Mouse (Mus musculus): Measurements from ENCODE around the gene Tap1.
A peak's percentile ranks its signal among the peaks of the same experiment; 100 is the strongest.
"Not testable (repeated sequence)": the region's sequence is repeated elsewhere in the genome, so short reads cannot be mapped to it uniquely, and the experiment has no call there.

Tap1 gene

DNA sequence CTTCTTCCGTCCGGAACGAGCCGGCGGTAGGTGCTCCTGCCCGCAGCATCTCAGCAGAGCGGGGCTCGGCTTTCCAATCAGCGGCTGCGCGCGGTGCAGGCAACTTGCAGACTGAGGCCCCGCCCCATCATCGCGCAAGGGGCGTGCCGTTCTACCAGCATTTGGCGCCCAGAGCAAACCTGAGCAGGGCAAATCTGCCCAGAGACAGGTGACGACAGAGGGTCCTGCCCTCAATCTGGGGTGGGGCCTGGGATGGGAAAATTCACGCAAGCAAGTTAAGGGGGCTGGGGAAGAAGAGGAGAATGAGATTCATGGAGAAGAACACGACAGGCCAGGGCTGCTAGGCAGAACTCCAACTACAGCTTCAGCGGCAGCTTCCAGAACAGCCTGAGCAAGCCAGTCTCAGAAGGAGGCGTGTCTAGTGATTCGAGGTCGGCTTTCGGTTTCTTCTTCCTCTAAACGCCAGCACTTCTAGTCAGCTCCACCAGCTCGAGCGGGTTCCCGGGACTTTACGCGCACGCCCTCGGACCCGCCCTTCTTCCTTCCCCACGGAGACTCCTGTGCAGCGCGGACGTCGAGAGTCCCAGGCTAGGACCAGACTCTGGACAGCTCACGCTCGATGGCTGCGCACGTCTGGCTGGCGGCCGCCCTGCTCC lies at the start of gene Tap1, which contains the start of gene Psmb9:
TSS of gene Tap1 (plus strand) at position 293 of the 656 bp plus-strand sequence.
TSS of gene Psmb9 (minus strand) at position 504 of the 656 bp plus-strand sequence.
- peak; percentile 43 for DNase-seq (ENCODE audit: extremely low read depth, low read depth, low spot score)

DNA sequence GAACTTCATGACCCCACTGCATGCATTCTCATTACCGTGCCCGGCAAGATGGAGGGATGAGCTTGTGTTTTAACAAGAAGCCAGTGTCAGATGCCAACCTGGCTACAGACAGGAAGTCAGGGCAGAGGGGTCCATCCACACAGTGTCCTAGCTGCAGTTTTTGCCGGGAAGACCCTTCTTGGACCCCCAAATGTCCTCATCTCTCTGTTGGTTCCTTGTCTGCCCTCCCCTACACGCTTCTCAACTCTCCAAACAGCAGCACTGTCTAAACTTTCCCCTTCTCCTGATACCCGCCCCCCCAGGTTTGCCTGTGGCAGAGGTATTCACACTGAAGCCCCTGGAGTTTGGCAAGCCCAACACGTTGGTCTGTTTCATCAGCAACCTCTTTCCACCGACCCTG lies 49.8 kb upstream of the Tap1 start:
- DNase-seq (ENCODE audit: extremely low read depth, low read depth, low spot score), result no peak

DNA sequence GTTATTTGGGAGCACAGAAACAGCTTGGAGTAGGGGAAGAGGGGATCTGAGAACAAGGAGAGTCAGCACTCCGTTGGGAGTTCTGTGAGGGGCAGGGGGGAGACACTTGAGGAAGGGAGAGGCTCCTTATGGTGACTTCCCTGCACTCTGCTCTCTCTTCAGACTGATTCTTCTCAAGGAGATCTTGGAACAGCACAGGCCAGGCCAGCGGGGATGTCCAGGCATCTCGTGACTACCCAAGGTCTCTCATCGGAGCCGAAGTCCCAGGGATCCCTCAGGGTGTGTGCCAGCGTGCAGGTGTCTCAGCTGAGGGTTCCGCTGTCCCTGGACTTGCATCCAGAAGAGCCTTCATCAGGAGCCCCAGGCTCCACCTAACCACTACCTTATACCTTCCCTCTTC lies 48.7 kb upstream of the Tap1 start:
- DNase-seq (ENCODE audit: extremely low read depth, low read depth, low spot score), result no peak

DNA sequence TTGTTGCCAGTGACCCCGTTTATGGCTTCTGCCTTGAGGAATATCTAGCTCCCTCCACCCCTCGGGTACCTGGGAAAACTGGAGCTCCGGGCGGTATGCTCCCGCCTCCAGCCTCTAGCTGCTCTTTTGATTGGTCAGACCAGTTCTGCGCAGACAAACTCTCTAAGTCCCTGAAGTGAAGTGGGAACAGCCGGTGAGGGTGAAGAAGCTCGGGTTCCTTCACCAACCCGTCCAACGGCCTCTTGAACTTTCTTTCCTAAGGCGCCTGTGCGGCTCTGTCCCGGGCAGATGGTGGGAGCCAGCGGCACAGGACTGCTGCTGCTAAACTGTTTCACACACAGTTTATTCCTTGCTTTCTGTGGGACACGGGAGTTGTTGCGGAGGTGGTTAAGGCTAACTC lies 47.9 kb upstream of the Tap1 start:
- no peak for DNase-seq (ENCODE audit: extremely low read depth, low read depth, low spot score)

DNA sequence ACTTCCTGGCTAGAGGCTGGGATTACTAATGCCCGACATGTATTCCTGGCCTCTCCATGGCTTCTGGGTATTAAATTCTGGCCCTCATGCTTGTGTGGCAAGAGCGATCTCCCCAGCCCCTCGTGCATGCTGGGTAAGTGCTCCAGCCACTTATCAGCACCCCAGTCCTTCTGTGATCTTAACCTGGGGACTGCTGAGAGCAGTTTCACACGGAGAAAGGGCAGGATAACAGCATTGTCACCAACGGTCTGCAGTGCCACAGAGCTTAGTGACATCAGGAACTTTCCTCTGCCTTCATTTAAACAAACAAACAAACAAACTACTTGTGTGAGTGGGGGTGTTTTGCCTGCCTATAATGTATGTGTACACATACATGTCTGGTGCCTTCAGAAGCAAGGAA lies 47.1 kb upstream of the Tap1 start:
- DNase-seq (ENCODE audit: extremely low read depth, low read depth, low spot score), result no peak

DNA sequence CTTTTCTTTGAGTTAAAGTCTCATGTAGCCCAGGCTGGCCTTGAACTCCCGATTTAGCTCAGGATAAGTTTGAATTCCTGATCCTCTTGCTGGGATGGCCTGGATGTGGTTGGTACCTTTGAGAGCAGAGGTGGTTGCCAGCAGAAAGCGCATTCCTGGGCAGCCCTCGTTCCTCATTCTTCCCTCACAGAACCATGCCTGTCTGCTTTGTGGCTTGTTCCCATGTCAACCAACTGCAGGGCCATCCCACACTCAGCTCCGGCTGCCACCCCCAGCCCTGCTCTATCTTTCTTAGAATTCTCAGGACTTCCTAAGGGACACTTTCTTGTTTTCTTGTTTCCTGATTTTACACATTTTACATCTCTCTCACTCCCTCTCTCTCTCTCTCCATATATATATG lies 45.9 kb upstream of the Tap1 start:
- no peak for DNase-seq (ENCODE audit: extremely low read depth, low read depth, low spot score)

DNA sequence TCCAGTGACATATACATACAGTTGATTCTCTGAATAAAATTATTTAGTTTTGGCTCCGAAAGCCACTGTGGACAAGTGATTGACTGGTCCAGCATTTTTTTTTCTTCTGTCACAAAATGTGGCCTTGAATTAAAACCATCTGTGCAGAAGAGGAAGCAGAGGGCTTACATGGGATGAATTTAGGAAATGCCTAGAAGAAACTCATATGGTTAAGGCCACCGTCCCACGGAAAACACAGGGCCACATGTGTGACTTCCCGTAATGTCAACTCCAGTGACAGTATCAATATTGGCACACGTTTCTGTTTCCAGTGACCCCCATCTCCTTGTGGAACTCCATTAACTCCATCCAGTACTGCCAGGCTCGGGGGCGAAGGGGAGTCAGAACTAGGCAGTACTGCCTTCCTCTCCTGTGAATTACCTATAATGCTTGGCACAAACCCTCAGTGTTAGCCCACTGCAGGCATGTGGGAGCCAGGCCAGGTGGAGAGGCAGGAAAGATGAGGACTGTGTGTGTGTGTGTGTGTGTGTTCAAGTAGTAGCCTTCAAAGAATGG lies 44.8 kb upstream of the Tap1 start:
- no peak for DNase-seq (ENCODE audit: extremely low read depth, low read depth, low spot score)

DNA sequence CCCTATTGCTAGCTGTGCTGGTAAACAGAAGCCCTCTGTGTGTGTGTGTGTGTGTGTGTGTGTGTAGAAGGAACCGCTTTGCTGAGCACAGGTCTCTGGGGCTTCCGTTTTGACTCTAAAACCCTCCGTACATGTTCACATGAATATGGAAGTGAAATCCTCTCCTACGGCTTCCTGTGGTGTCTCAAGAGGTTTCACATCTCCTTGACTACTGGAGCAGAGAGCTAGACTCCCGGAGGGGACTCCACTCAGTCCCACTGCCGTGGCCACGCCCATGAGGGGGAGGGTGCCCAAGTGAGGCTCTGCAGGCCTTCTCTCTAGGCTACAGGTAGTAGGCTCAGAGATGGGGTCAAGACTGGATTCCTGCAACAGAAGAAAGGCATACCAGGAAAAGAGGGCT lies 44.3 kb upstream of the Tap1 start, which contains the start of gene H2-DMb2:
TSS of gene H2-DMb2 (plus strand) at position 275 of the 400 bp plus-strand sequence.
- no peak for DNase-seq (ENCODE audit: extremely low read depth, low read depth, low spot score)

DNA sequence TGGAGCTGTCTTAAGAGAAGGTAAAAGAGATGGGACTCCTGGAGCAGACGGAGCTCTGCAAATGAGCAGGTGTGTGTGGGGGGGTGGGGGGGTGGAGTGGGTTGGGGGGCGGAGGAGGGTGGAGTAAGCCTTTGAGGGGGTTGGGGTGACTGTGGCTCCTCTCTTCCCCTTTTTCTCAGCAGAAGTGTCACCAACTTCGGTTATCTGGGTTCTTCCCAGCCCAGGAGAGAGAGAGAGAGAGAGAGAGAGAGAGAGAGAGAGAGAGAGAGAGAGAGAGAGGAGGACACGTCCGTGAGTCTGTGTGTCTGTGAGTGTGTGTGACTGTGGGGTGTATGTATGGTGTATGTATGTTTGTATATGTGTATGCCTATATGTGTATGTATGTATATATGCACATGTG lies 43.9 kb upstream of the Tap1 start:
- DNase-seq (ENCODE audit: extremely low read depth, low read depth, low spot score), result no peak

DNA sequence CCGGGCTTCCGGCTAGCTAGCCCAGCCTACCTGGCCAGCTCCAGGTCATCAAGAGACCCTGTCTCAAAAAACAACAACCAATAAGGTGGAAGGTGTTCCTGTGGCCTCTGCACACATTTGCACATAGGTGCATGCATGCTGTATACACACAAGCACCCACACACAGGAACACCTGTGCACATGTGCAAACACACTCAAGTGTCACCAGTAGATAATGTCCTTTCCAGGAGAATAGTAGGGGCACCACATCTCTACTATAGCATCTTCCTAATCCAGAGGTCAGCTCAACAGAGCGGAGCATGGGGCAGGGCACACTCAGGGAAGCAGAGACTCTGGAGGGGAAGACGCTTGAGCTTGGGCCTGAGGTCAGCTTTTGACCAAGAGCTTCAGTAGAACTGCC lies 43.1 kb upstream of the Tap1 start:
- DNase-seq (ENCODE audit: extremely low read depth, low read depth, low spot score), result not testable (repeated sequence)

DNA sequence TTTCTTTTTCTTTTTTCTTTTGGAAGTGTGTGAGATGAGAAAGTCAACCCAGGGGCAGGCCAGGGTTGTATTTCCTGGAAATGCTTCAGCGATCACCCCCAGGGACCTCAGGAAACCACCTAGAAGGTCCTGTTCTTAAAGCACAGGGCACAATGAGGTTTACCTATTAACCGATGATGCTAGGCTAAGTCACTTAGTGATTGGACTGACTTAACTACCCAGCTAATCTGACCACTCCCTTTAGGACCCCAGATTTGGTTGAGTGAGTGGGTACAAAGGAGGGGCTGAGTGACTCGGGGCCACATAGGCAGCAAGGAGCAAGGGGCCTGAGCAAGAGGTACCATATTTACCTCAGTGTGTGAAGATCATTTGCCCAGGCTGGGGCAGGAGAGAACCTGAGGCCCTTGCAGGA lies 42.4 kb upstream of the Tap1 start:
- DNase-seq (ENCODE audit: extremely low read depth, low read depth, low spot score), result no peak

DNA sequence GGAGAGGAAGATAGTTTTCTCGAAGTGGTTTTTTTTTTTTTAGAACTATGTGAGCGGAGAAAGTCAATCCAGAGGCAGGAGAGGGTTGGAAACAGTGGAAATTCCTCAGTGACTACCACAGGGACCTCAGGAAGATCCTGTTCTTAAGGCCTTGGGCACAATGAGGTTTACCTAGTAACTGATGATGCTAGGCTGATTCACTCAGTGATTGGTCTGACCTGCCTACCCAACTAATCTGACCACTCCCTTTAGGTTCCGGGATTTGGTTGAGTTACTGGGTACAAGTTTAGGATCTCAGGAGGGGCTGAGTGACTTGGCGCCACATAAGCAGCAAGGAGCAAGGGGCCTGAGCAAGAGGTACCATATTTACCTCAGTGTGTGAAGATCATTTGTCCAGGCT lies 34.4 kb upstream of the Tap1 start, which contains the start of gene H2-DMb1:
TSS of gene H2-DMb1 (plus strand) at position 150 of the 400 bp plus-strand sequence.
- no peak for DNase-seq (ENCODE audit: extremely low read depth, low read depth, low spot score)

DNA sequence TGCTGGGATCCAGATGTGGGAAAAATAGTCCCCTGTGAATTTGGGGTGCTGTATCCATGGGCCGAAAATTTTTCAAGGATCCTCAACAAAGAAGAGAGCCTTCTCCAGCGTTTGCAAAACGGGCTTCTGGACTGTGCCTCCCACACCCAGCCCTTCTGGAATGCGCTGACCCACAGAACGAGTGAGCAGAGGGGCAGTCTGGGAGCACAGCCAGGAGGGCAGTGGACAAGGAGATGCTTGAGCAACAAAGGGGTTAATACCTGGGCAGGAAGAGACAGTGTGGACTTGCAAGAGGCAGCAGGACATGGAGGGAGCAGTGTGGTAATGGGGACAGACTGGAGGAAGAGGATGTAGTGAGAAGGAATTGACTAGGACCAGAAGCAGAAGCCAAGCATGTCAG lies 31.8 kb upstream of the Tap1 start:
- DNase-seq (ENCODE audit: extremely low read depth, low read depth, low spot score), result no peak

DNA sequence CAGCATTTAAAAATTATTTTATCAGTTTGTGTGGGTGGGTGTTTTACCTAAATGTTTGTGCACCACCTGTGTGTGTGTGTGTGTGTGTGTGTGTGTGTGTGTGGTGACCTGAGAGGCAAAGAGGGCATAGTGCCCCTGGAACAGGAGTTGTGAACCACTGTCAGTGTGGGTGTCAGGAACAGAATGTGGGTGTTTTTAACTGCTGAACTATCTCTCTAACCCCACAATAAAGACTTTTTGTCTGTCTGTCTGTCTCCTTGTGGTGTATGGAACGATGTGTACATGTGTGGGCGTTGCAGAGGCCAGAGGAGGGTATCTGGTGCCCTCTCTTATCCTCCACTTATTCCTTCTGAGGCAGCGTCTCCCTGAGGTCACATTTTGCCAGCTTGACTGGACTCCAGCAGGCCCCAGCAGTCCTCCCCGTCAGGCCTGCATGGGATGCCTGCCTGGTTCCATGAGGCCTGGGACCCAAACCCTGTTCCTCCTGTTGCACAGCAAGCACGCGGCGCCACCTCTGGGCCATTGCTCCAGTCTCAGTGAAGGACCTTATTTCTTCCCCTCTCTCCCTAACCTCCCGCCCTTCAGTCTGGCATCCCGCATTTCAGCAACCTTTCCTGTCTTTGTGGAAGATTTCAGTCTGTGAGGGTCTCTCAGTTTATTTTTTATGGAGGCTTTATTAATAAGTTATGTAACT lies 23.0 kb upstream of the Tap1 start:
- no peak for DNase-seq (ENCODE audit: extremely low read depth, low read depth, low spot score)

DNA sequence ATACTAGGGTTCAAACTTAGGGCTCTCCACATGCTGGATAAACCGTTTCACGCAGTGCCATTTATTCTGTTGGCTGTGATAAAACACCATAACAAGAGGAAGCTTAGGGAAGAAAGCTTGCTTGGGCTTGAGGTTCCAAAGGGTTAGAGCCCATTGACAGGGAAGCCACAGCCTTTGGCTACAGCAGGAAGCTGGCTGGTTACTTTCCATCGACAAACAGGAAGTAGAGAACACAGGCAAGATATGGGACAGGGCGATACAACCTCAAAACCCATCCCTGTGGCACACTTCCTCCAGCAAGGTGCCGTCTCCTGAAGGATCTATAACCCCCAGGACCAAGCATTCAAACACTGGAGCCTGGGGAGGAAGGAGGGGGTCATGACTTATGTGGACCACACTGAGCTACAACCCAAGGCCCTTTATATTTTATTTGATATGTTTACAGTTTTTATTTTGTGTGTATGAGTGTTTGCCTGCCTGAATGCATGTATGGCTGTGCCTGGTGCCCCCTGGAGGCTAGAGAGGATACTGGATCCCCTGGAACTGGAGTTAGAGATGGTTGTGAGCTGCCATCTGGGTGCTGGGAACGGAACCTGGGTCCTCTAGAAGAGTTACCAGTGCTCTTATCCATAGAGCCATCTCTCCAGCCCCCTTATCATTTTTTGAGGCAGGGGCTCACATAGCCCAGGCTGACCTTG lies 22.2 kb upstream of the Tap1 start:
- DNase-seq (ENCODE audit: extremely low read depth, low read depth, low spot score), result no peak

DNA sequence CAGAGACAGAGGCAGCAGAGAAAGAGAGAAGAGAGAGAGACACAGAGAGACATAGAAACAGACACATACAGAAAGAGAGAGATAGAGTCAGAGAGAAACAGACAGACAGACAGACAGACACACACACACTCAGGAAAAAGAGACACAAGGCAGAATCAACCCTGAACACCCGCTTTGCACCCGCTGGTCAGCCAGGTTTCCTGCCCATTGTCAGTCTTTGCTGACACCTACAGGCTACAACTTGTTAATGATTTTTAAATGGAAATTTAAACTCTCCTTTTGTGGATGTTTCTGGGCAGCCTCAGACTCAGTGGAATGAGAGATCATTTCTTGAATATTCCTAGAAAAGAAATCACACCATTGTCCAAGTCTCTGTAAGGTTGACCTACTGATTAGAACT lies 18.1 kb upstream of the Tap1 start:
- DNase-seq (ENCODE audit: extremely low read depth, low read depth, low spot score), result no peak

DNA sequence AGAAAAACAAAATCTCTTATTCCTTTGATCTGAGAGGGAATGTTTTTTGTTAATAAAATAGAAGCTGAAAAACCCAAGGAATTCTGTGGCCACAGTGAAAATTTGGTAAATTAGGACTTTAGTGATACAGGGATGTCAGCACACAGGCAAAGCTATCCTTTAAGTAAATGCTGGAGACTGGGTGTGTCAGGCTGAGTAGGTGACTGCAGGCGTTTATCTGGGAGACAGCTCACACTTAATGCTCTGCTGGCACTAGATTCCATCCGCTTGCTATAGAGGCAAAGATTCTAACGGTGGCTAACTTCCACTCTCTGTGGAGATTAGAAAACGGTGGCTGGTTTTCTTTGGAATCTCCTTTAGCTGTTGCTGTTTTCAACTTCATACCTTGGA lies 16.9 kb upstream of the Tap1 start:
- DNase-seq (ENCODE audit: extremely low read depth, low read depth, low spot score), result no peak

DNA sequence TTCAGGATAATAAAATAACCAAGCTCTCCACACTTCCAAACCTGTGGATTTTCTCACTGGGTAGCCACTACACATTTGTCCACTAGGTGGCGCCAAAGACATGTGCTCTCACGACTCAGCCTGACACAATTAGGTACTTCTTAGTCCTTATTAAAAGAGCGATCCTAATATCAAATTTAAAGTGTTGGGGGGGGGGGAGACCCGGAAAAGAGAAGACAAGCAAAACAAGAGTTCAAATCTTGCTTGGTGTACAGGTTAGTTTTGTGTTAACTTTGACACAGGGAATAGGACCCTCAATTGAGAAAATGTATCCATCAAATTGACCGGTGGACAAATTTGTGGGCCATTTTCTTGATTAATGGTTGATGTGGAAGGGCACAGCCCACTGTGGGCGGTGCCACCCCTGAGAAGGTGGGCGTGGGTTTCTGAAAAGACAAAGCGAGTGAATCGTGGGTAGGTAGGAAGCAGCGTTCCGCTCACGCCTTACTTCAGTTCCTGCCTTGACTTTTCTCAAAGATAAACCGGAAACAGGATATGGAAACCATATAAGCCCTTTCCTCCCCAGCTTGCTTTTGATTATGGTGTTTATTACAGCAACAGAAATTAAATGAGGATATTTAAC lies 16.4 kb upstream of the Tap1 start:
- DNase-seq (ENCODE audit: extremely low read depth, low read depth, low spot score), result no peak

DNA sequence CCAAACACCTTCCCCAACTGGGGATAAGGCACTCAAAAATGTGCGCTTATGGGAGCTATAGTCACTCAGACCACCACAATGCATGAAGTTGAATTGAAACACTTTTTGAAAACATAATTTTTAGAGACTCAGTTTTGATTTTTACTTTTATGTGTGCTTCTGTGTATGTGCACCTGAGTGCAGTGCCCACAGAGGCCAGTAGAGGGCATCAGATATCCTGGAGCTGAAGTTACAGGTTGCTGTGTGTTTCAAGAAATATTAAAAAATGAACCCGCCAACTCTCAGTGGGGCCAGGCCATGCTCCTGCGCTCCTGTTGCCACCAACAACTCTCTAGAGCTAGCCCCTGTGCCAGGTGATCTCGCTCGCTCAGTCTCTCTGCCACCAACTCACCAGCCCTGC lies 14.8 kb upstream of the Tap1 start:
- no peak for DNase-seq (ENCODE audit: extremely low read depth, low read depth, low spot score)

DNA sequence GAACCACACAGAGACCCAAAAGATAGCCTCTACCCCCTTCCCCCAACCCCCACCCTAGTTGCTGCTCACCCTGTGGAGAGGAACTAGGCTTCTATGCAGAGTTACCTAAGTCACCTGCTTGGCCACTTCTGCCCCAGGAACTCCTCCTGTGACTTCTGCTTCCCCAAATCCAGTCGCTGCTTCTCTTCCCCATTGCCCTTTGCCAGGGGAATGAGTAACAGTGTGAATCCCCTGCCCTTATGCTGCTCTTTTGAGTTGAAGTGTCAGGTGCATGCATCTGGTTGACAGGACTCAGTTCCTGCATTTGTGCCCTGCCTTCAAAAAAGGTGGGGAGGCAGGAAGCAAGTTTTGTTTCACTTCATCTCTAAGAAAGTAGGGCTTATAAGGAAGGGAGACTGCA lies 13.3 kb upstream of the Tap1 start:
- DNase-seq (ENCODE audit: extremely low read depth, low read depth, low spot score), result no peak

DNA sequence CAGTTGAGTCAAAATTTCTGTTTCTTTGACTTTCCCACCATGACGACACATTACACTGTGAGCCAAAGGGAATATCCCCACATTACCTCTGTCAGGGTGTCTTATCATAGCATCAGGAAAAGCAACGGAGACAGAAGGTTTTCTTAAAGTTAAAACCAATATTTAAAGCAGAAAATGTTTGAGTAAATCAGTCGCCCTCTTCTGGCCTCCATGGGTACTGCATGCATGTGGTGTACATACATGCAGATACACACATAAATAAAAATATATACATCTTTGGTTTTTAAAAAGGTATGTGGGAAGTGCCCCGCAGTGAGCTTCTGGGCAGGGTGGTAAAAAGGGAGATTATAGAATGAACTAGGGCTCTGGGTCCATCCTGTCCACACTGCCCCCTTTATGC lies 10.2 kb upstream of the Tap1 start:
- no peak for DNase-seq (ENCODE audit: extremely low read depth, low read depth, low spot score)

Measured in fat pad, adult 2 months (tissue).